Mouse (Mus musculus) fibroblast of lung, adult 2 months (primary cell): ENCODE measurements around the gene Cecr2.
"Not testable (repeated sequence)": the region's sequence is repeated elsewhere in the genome, so short reads cannot be mapped to it uniquely, and the experiment has no call there.

Experiments used
- DNase-seq: peaks from one replicate; pipeline ENCODE4 v3.0.0-alpha.2; 2011; ENCODE audit warnings: low read depth

Cecr2 gene

DNA sequence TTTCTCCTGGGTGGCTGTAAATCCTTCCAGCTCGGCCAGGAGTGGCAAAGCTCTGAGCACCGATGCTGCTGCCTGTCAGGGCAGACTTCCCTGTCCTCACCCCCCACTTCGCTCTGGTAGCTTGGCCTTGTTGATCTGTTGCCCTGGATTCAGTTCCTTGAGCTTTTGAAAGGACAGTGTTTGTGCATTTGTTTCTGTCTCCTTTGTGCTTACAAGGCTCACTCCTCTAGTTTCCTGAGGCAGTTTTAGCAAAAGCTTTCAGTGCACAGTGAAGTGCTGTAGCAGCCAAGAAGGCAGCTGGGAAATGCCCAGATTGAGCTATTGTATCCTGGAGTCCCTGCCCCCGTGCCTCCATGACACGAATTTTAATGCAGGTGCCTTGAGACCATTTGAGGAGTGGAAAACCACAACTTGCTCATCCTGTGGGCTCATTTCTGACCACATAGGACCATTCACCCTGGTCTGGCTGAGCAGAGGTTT is 107.0 kb downstream of the Cecr2 start, which contains the start of gene Slc25a18:
TSS of gene Slc25a18 (plus strand) at position 430 of the 480 bp plus-strand sequence.
- DNase-seq: no peak

DNA sequence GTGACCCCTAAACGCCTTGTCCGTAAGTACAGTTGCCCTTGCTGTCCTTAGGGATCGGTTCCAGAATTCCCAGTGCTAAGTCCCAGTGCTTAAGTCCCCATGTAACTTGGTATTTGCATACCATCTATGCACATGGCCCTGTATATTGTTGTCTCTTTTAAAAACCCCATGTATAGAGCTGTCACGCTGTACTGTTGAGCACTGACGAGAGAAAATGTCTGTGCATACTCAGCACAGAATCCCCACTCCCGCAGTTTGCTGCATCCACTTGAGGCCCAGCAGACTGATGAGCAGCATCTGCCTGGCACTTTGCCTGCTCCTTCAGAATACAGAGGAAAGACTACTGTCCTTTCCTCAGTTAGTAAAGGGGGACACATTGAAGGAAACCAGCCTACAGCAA is 107.6 kb downstream of the Cecr2 start:
- DNase-seq: no peak

GRCm38 (mm10) chr6:120776286-120776685 is 110.1 kb downstream of the Cecr2 start:
- DNase-seq: no peak

DNA sequence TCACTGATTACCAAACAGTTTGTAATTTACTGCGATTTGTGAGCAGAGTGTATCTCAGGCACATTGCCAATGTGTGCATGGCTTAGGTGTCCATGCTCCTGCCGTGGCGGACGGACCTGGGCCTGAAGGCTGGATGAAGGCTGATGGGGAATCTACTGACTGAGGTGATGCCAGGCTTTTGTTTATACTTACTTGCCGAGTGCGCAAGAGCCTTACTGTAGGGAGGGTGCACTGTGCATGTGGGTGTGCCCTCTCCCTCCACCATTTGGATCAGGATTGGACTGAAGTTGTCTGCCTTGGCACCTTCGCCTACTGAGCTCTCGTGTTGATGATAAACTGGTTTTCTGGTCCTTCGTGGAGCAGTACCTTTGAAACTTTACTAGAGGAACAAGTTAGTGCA is 111.4 kb downstream of the Cecr2 start:
- no peak for DNase-seq

DNA sequence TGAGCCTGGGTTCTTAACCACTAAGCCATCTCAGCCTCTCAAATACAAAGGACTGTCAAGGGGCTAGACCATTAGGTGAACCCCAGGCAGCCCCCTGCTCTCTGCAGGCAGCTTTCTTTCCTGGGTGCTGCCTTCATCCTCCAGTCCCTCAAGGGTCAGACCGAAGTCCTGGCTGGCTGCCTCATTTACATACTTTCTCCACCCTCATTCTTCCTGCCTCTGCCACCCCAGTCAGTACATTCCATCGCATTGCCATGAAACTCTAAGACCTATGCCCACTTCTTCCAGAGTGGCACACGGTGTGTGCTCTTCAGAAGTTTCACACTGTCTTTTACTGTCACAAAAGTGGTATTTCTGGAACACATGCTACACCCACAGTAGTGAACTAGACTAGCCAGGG is 112.1 kb downstream of the Cecr2 start:
- no peak for DNase-seq

DNA sequence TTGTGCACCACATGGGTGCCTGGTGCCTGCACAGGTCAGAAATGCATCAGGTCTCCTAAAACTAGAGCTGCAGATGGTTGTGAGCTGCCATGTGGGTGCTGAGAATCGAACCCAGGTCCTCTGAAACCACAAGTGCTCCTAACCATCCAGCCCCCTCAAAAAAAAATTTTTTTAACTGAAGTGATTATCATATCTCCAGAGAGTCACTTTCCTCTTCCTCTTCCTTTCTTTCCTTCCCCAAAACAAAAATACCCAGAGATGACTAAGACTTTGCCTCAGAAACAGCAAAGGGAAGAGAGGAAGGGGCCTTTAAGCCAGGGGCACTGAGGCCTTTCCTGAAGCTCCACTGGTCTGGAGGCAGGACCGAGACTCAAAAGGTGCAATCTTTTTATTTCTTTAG is 116.8 kb downstream of the Cecr2 start:
- DNase-seq: no peak

GRCm38 (mm10) chr6:120784351-120784750 is 118.2 kb downstream of the Cecr2 start:
- no peak for DNase-seq

DNA sequence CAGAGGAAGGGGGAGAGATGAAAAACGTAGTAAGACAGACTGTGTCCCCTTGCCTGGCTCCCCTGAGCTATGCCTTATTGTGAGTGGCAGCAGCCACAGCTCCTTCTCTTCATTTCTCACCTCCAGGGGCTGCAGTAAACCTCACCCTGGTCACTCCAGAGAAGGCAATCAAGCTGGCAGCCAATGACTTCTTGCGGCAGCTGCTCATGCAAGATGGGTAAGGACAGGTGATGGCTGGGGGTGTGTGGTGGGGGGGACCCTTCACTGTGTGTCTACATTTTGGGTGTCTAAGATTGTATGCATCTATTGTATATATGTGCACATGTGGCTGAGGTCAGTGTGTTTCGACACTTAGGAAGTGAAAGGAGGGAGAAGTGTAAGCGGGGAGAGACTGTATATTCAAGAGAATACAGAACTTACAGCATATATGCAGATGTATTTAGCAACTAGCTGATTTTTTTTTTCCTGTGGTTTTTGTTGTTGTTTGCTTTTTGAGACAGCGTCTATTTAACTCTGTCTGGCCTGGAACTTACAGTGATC is 122.0 kb downstream of the Cecr2 start:
- DNase-seq: no peak

DNA sequence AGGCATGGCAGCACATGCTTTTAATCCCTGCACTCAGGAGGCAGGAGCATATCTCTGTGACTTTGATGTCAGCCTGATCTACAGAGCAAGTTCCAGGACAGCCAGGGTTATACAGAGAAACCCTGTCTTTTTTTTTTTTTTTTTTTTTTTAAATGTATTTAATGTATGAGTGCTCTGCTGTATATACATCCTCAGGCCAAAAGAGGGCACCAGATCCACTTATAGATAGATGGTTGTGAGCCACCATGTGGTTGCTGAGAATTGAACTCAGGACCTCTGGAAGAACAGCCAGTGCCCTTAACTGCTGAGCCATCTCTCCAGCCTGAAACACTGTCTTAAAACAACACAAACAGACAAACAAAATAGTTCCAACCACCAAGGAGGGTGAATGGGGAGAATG is 122.7 kb downstream of the Cecr2 start:
- no peak for DNase-seq

- DNase-seq: no peak
These were observed 124.0 kb downstream of the Cecr2 start for GRCm38 (mm10) chr6:120790153-120790552.

GRCm38 (mm10) chr6:120790717-120791116 is 124.5 kb downstream of the Cecr2 start:
- no peak for DNase-seq

GRCm38 (mm10) chr6:120792947-120793346 is 126.8 kb downstream of the Cecr2 start:
- no peak for DNase-seq

DNA sequence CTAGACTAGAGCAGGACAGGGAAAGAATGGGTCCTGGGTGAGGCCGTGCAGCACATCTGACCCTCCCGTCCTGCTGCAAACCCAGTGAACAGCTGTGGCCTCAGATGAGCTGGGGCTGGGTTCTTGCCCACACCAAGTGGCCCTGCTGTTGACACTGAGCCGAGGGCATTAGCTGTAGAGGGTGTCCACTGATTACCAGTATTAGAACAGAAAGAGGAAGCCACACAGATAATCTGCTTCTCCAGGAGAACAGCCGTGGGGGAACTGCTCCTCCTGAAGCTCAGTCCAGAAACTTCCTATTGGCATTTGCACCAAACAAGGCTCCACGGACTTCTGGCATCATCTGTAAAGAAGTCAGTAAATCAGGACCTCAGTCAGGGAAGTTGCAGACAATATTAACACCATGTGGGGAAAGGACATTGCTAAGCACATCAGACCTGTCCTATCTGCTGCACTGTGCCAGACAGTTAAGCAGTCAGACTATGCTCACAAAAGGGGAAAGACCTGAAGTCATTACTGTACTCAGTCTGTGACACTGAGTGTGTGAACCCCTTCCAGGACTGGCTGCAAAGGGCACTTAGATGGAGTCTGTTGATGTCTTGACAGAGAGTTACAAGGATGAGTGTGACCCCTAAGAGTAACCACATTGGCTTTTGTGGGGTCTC is 129.4 kb downstream of the Cecr2 start:
- no peak for DNase-seq

DNA sequence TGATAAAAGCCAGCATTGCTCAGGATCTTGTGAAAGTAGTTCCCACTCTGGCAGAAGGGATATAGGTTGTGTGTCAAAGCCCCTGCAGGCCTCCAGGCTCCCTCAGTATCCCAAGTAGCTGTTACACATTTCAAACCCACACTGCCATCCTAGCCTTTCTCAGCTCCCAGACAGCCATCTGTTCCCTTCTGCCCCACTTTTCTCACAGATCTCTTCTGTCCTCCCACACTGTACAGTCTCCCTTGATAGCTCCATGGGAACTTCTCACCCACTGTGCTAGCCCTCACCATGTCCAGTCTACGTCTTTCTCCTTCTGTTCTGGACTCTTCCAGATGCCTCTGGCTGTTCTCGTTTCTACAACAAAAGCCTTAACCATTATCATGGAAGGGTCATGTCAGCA is 129.9 kb downstream of the Cecr2 start:
- DNase-seq: no peak

DNA sequence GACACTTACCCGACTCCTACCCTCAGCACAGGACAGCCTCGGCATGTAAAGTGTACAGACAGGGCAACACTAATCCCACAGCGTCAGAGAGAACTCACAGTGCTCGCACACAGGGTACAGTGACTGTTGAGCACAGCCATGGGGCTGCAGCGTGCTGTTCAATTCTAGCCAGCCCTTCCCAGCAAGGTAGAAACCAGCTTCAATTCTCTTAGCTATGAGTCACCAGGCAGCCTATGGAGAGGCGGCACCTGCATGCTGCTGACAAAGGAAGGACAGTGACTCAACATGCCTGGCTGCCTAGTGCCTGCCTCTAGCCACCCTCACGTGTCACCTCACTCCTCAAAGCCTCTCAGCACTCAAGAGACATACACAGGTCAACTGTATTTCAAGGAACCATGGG is 131.8 kb downstream of the Cecr2 start:
- no peak for DNase-seq

GRCm38 (mm10) chr6:120798905-120799304 is 132.7 kb downstream of the Cecr2 start:
- no peak for DNase-seq

DNA sequence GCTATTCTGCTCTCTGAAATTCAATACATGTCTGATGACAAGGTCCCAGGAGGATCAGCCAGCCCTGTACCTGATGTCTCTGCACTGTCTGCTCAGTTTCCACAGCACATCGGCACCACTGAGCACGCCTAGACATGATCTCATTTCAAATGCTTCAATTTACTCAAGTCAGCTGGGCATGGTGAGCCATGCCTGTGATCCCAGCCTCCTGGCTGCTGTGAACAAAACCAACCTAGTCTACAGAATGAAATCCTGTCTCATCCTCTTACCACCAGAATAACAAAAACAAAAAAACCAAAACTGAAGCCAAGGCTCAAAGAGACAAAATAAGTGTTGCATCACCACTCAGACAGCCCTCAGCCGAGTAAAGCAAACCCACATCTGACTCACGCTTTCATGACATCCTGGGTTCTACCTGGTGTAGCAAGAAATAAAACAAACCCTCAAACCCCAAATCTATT is 133.4 kb downstream of the Cecr2 start:
- peak; percentile 40 for DNase-seq

- no peak for DNase-seq
These were observed 141.0 kb downstream of the Cecr2 start for GRCm38 (mm10) chr6:120806999-120807737.

GRCm38 (mm10) chr6:120807738-120808081 is 141.5 kb downstream of the Cecr2 start:
- DNase-seq: no peak

GRCm38 (mm10) chr6:120811999-120812398 is 145.8 kb downstream of the Cecr2 start:
- not testable (repeated sequence) for DNase-seq

- DNase-seq: no peak
These were observed 153.1 kb downstream of the Cecr2 start for GRCm38 (mm10) chr6:120819294-120819693.

GRCm38 (mm10) chr6:120820144-120820543 is 154.0 kb downstream of the Cecr2 start:
- no peak for DNase-seq
